Mouse (Mus musculus) NIH3T3 (cell line): ENCODE measurements around the gene Gm45717.

Experiments used
- DNase-seq: peaks from one replicate; pipeline ENCODE4 v3.0.0-alpha.2; 2012; ENCODE audit warnings: low read depth

The Gm45717 gene

GRCm38 (mm10) chr7:140943356-140943755 lies 12.4 kb downstream of the Gm45717 start:
- no peak for DNase-seq

- no peak for DNase-seq
Observed at GRCm38 (mm10) chr7:140942811-140943210, 12.9 kb downstream of the Gm45717 start.

GRCm38 (mm10) chr7:140942341-140942740 lies 13.4 kb downstream of the Gm45717 start:
- peak; percentile 62 for DNase-seq

GRCm38 (mm10) chr7:140941222-140942051 lies 14.3 kb downstream of the Gm45717 start, which contains the start of gene Pgghg:
Pgghg (plus strand) TSS chr7:140941391.
- DNase-seq, result peak; percentile 93

- peak; percentile 73 for DNase-seq
Observed at GRCm38 (mm10) chr7:140939669-140940171, 16.0 kb downstream of the Gm45717 start.

- DNase-seq, result peak; percentile 20
Observed at GRCm38 (mm10) chr7:140938896-140939295, 16.8 kb downstream of the Gm45717 start.

GRCm38 (mm10) chr7:140938436-140938835 lies 17.3 kb downstream of the Gm45717 start:
- DNase-seq, result peak; percentile 30

- DNase-seq, result no peak
Observed at GRCm38 (mm10) chr7:140927181-140927580, 28.6 kb downstream of the Gm45717 start.

GRCm38 (mm10) chr7:140923070-140923775 lies 32.5 kb downstream of the Gm45717 start:
- no peak for DNase-seq

- no peak for DNase-seq
Observed at GRCm38 (mm10) chr7:140922398-140923069, 33.2 kb downstream of the Gm45717 start.

GRCm38 (mm10) chr7:140921225-140921975 lies 34.3 kb downstream of the Gm45717 start:
- no peak for DNase-seq

GRCm38 (mm10) chr7:140920418-140921029 lies 35.2 kb downstream of the Gm45717 start, which contains the start of gene Nlrp6:
Nlrp6 (plus strand) TSS chr7:140920902.
- no peak for DNase-seq

GRCm38 (mm10) chr7:140919911-140920310 lies 35.8 kb downstream of the Gm45717 start:
- no peak for DNase-seq

GRCm38 (mm10) chr7:140914031-140914690 lies 41.6 kb downstream of the Gm45717 start:
- DNase-seq, result no peak

- peak; percentile 50 for DNase-seq
Observed at GRCm38 (mm10) chr7:140912846-140913482, 42.8 kb downstream of the Gm45717 start.

- DNase-seq, result no peak
Observed at GRCm38 (mm10) chr7:140912293-140912692, 43.4 kb downstream of the Gm45717 start.

- peak; percentile 85 for DNase-seq
Observed at GRCm38 (mm10) chr7:140908634-140909107, 47.1 kb downstream of the Gm45717 start.

- no peak for DNase-seq
Observed at GRCm38 (mm10) chr7:140908181-140908580, 47.6 kb downstream of the Gm45717 start.

- no peak for DNase-seq
Observed at GRCm38 (mm10) chr7:140907697-140908096, 48.0 kb downstream of the Gm45717 start.

GRCm38 (mm10) chr7:140907131-140907530 lies 48.6 kb downstream of the Gm45717 start:
- no peak for DNase-seq
